Mouse (Mus musculus): ENCODE data around the gene Cdip1. TPM values are rescaled to one million over a fixed set of nuclear protein-coding genes. Genes with fewer than 3 reads are reported as not detected.

The Cdip1 gene
- polyA plus RNA-seq, 1 experiment from 2014 or later, result 137 TPM

GRCm38 (mm10) chr16:4727526-4727925 lies 62.6 kb downstream of the Cdip1 start:
- H3K4me2 ChIP-seq, result peak overlapping the region; percentile 77
- no peak overlapping the region for H3K9ac ChIP-seq (replicated peaks)
- no peaks in the 10 kb centered on the region for H3K36me3 ChIP-seq
- peaks cover 19% of the 10 kb centered on the region for H3K4me1 ChIP-seq
- H3K27ac ChIP-seq (replicated peaks), result no peak overlapping the region
- no peaks in the 10 kb centered on the region for H3K27me3 ChIP-seq (replicated peaks)
- no peak for ATAC-seq (ENCODE audit: low FRiP score)
- 90% methylated on average over 1 of the region's 1 CpGs for WGBS
- no peaks in the 10 kb centered on the region for H3K9me3 ChIP-seq (replicated peaks)
- no peak overlapping the region for H3K4me3 ChIP-seq (replicated peaks)

- no peaks in the 10 kb centered on the region for H3K36me3 ChIP-seq
- peak overlapping the region; percentile 79 for H3K4me3 ChIP-seq (replicated peaks)
- peak overlapping the region; percentile 75 for H3K9ac ChIP-seq (replicated peaks)
- peaks cover 19% of the 10 kb centered on the region for H3K4me1 ChIP-seq
- H3K9me3 ChIP-seq (replicated peaks), result no peaks in the 10 kb centered on the region
- H3K27ac ChIP-seq (replicated peaks), result peak overlapping the region; percentile 79
- WGBS, result 1% methylated on average over 40 of the region's 40 CpGs
- H3K4me2 ChIP-seq, result peak overlapping the region; percentile 77
- ATAC-seq (ENCODE audit: low FRiP score), result peak; percentile 70
- H3K27me3 ChIP-seq (replicated peaks), result no peaks in the 10 kb centered on the region
Measured at GRCm38 (mm10) chr16:4726528-4727128, 63.5 kb downstream of the Cdip1 start.

- Histone ChIP-seq H3K27ac (replicated peaks) (peak within 1 kb of the TSS; percentile 79), H3K27me3 (replicated peaks) (no peaks in the 10 kb centered on the region), H3K4me1 (peaks cover 19% of the 10 kb centered on the region), H3K4me3 (replicated peaks) (peak within 1 kb of the TSS; percentile 79), H3K36me3 (no peaks in the 10 kb centered on the region), H3K9me3 (replicated peaks) (no peaks in the 10 kb centered on the region), H3K9ac (replicated peaks) (peak within 1 kb of the TSS; percentile 75), H3K4me2 (peak within 1 kb of the TSS; percentile 77)
- 6% methylated on average over 35 of the region's 35 CpGs for WGBS
- peak; percentile 95 for ATAC-seq (ENCODE audit: low FRiP score)
Measured at GRCm38 (mm10) chr16:4725780-4726527, 64.1 kb downstream of the Cdip1 start, which contains the start of gene Hmox2. Gene Hmox2, plus strand, starts transcription at chr16:4726361.

- no peak overlapping the region for H3K9ac ChIP-seq (replicated peaks)
Measured at GRCm38 (mm10) chr16:4725266-4725665, 64.8 kb downstream of the Cdip1 start.

GRCm38 (mm10) chr16:4722915-4723209 lies 67.2 kb downstream of the Cdip1 start:
- H3K4me3 ChIP-seq (replicated peaks), result no peak overlapping the region
- WGBS, result 74% methylated on average over 3 of the region's 3 CpGs
- H3K36me3 ChIP-seq, result no peaks in the 10 kb centered on the region
- no peak for ATAC-seq (ENCODE audit: low FRiP score)
- H3K4me2 ChIP-seq, result no peak overlapping the region
- no peak overlapping the region for H3K9ac ChIP-seq (replicated peaks)
- H3K27ac ChIP-seq (replicated peaks), result no peak overlapping the region
- H3K27me3 ChIP-seq (replicated peaks), result no peaks in the 10 kb centered on the region
- H3K4me1 ChIP-seq, result peaks cover 22% of the 10 kb centered on the region
- no peaks in the 10 kb centered on the region for H3K9me3 ChIP-seq (replicated peaks)

More at GRCm38 (mm10) chr16:4725266-4725665, 64.8 kb downstream of the Cdip1 start:
- H3K4me2 ChIP-seq, result no peak overlapping the region
- H3K27me3 ChIP-seq (replicated peaks), result no peaks in the 10 kb centered on the region
- no peak for ATAC-seq (ENCODE audit: low FRiP score)
- no peak overlapping the region for H3K4me3 ChIP-seq (replicated peaks)
- H3K27ac ChIP-seq (replicated peaks), result no peak overlapping the region
- 74% methylated on average over 4 of the region's 4 CpGs for WGBS
- H3K4me1 ChIP-seq, result peaks cover 16% of the 10 kb centered on the region
- H3K9me3 ChIP-seq (replicated peaks), result no peaks in the 10 kb centered on the region
- H3K36me3 ChIP-seq, result no peaks in the 10 kb centered on the region

GRCm38 (mm10) chr16:4722128-4722914 lies 67.8 kb downstream of the Cdip1 start:
- ATAC-seq (ENCODE audit: low FRiP score), result no peak
- Histone ChIP-seq H3K9ac (replicated peaks) (no peak overlapping the region), H3K27ac (replicated peaks) (no peak overlapping the region), H3K4me3 (replicated peaks) (no peak overlapping the region), H3K36me3 (no peaks in the 10 kb centered on the region), H3K9me3 (replicated peaks) (no peaks in the 10 kb centered on the region), H3K27me3 (replicated peaks) (no peaks in the 10 kb centered on the region), H3K4me2 (no peak overlapping the region), H3K4me1 (peaks cover 22% of the 10 kb centered on the region)
- WGBS, result 84% methylated on average over 7 of the region's 7 CpGs

GRCm38 (mm10) chr16:4718753-4719518 lies 71.2 kb downstream of the Cdip1 start, which contains the start of gene Nmral1:
Gene Nmral1, minus strand, starts transcription at chr16:4719356.
- peak within 1 kb of the TSS; percentile 68 for H3K4me3 ChIP-seq (replicated peaks)
- no peaks in the 10 kb centered on the region for H3K9me3 ChIP-seq (replicated peaks)
- WGBS, result 11% methylated on average over 33 of the region's 33 CpGs
- peak within 1 kb of the TSS; percentile 89 for H3K27ac ChIP-seq (replicated peaks)
- H3K4me1 ChIP-seq, result peaks cover 14% of the 10 kb centered on the region
- peak within 1 kb of the TSS; percentile 67 for H3K9ac ChIP-seq (replicated peaks)
- ATAC-seq (ENCODE audit: low FRiP score), result peak; percentile 92
- H3K27me3 ChIP-seq (replicated peaks), result no peaks in the 10 kb centered on the region
- H3K4me2 ChIP-seq, result peak within 1 kb of the TSS; percentile 89
- peaks cover 21% of the 10 kb centered on the region for H3K36me3 ChIP-seq

- Histone ChIP-seq H3K27me3 (replicated peaks) (no peaks in the 10 kb centered on the region), H3K9me3 (replicated peaks) (no peaks in the 10 kb centered on the region), H3K36me3 (peaks cover 28% of the 10 kb centered on the region), H3K4me1 (peaks cover 14% of the 10 kb centered on the region), H3K4me2 (peak overlapping the region; percentile 89), H3K4me3 (replicated peaks) (peak overlapping the region; percentile 68), H3K9ac (replicated peaks) (no peak overlapping the region), H3K27ac (replicated peaks) (no peak overlapping the region)
- ATAC-seq (ENCODE audit: low FRiP score), result no peak
- 35% methylated on average over 3 of the region's 3 CpGs for WGBS
Measured at GRCm38 (mm10) chr16:4717866-4718265, 72.2 kb downstream of the Cdip1 start.

GRCm38 (mm10) chr16:4713861-4714710 lies 76.0 kb downstream of the Cdip1 start:
- 95% methylated on average over 17 of the region's 17 CpGs for whole genome bisulfite sequencing
- no peak overlapping the region for H3K9ac ChIP-seq (replicated peaks)
- no peak overlapping the region for H3K4me3 ChIP-seq (replicated peaks)
- H3K27ac ChIP-seq (replicated peaks), result no peak overlapping the region
- H3K27me3 ChIP-seq (replicated peaks), result no peaks in the 10 kb centered on the region
- no peak for ATAC-seq (ENCODE audit: low FRiP score)
- peaks cover 8% of the 10 kb centered on the region for H3K4me1 ChIP-seq
- peaks cover 37% of the 10 kb centered on the region for H3K36me3 ChIP-seq
- no peak overlapping the region for H3K4me2 ChIP-seq
- no peaks in the 10 kb centered on the region for H3K9me3 ChIP-seq (replicated peaks)

- no peaks in the 10 kb centered on the region for H3K9me3 ChIP-seq (replicated peaks)
- no peaks in the 10 kb centered on the region for H3K27me3 ChIP-seq (replicated peaks)
- peaks cover 60% of the 10 kb centered on the region for H3K36me3 ChIP-seq
- WGBS, result 96% methylated on average over 4 of the region's 4 CpGs
- H3K4me1 ChIP-seq, result no peaks in the 10 kb centered on the region
- ATAC-seq (ENCODE audit: low FRiP score), result no peak
- H3K4me2 ChIP-seq, result no peak overlapping the region
- no peak overlapping the region for H3K9ac ChIP-seq (replicated peaks)
- H3K4me3 ChIP-seq (replicated peaks), result no peak overlapping the region
- no peak overlapping the region for H3K27ac ChIP-seq (replicated peaks)
Measured at GRCm38 (mm10) chr16:4711173-4711572, 78.9 kb downstream of the Cdip1 start.
